Mouse (Mus musculus) G1E (cell line): ENCODE data around the gene Lrfn2. TPM values are rescaled to one million over a fixed set of nuclear protein-coding genes. Genes with fewer than 3 reads are reported as not detected.

ENCODE experiments used
- ATAC-seq: 2 replicates; pipeline ENCODE4 v1.8.0; 2016; ENCODE audit warnings: mild to moderate bottlenecking; ENCODE audit not compliant: insufficient number of reproducible peaks, poor library complexity, low FRiP score, severe bottlenecking; ENCODE audit errors: extremely low read depth
- DNase-seq: peaks from one replicate; pipeline ENCODE4 v3.0.0; 2012; ENCODE audit warnings: low spot score
- H3K27me3 ChIP-seq: 2 replicates; pipeline ENCODE4 v1.6.1; 2012; ENCODE audit warnings: mild to moderate bottlenecking, low read length, inconsistent platforms; ENCODE audit not compliant: insufficient read depth
- H3K36me3 ChIP-seq: replicated peaks from 2 replicates; pipeline ENCODE3; 2012; ENCODE audit warnings: mild to moderate bottlenecking, inconsistent platforms
- H3K4me1 ChIP-seq: 2 replicates; pipeline ENCODE4 v1.6.1; 2012; ENCODE audit warnings: low read depth, low read length, inconsistent platforms, mixed read lengths; ENCODE audit not compliant: insufficient read depth
- H3K4me3 ChIP-seq: 2 replicates; pipeline ENCODE4 v1.5.1; 2012; ENCODE audit warnings: low read depth, mild to moderate bottlenecking, inconsistent platforms, low read length, moderate library complexity, mixed read lengths
- H3K9me3 ChIP-seq: replicated peaks from 2 replicates; pipeline ENCODE4 v1.6.1; 2012; ENCODE audit warnings: inconsistent platforms
- CTCF ChIP-seq: IDR thresholded peaks from 2 replicates; pipeline ENCODE4 v1.5.1; 2012; ENCODE audit warnings: low read depth, low read length, inconsistent platforms, mixed read lengths
- GATA1 ChIP-seq: IDR thresholded peaks from 2 replicates; pipeline ENCODE4 v1.6.1; 2012; ENCODE audit warnings: borderline replicate concordance, low read length, inconsistent platforms, mixed read lengths
- GATA2 ChIP-seq: IDR thresholded peaks from 2 replicates; pipeline ENCODE4 v1.6.1; 2012; ENCODE audit warnings: low read depth, low read length, inconsistent platforms, borderline replicate concordance
- POLR2AphosphoS5 ChIP-seq: IDR thresholded peaks from 2 replicates; pipeline ENCODE4 v1.6.1; 2012; ENCODE audit warnings: low read depth, low read length, inconsistent platforms; ENCODE audit not compliant: insufficient replicate concordance
- TAL1 ChIP-seq: conservative IDR thresholded peaks from 2 replicates; pipeline ENCODE4 v1.6.1; 2012; ENCODE audit warnings: low read depth, low read length, inconsistent platforms, mixed read lengths
- polyA plus RNA-seq: library from polyadenylated mRNA; stranded (reverse); fragments of >175 nt; gene quantifications from 2 replicates; pipeline ENCODE4 v1.2.3, GENCODE M21; 2012
- total RNA-seq, 2 experiments: library from RNA; stranded (forward) in 1 of 2; stranded (reverse) in 1 of 2; fragments of 200-1000 nt in 1 of 2; fragments of >200 nt in 1 of 2; fragmentation: Nextera tagmentation in 1 of 2; gene quantifications; 2 replicates each; pipeline ENCODE4 v1.2.3; 2014 to 2017

Lrfn2 gene
- total and polyA plus RNA-seq, 3 experiments = 0.11 TPM; not detected in 2

- Histone ChIP-seq H3K4me3 (no peak overlapping the region), H3K4me1 (no peaks in the 10 kb centered on the region), H3K27me3 (no peaks in the 10 kb centered on the region), H3K9me3 (peaks cover 88% of the 10 kb centered on the region), H3K36me3 (no peaks in the 10 kb centered on the region)
- no peak for DNase-seq
- TF ChIP-seq TAL1 (no peak), CTCF (no peak), GATA1 (no peak), POLR2AphosphoS5 (no peak), GATA2 (no peak)
- ATAC-seq = no peak
These were observed 97.5 kb downstream of the Lrfn2 start for GRCm38 (mm10) chr17:49029556-49030268.

GRCm38 (mm10) chr17:49030269-49030615 lies 98.1 kb downstream of the Lrfn2 start:
- Histone ChIP-seq H3K4me1 (no peaks in the 10 kb centered on the region), H3K4me3 (no peak overlapping the region; the same call in 1 of the 2 replicates), H3K27me3 (no peaks in the 10 kb centered on the region), H3K9me3 (peaks cover 88% of the 10 kb centered on the region), H3K36me3 (no peaks in the 10 kb centered on the region)
- DNase-seq = no peak
- ATAC-seq = no peak
- TF ChIP-seq GATA2 (no peak), POLR2AphosphoS5 (no peak), GATA1 (no peak), CTCF (no peak), TAL1 (no peak)

- DNase-seq (no peak), ATAC-seq (no peak)
- no peaks in the 10 kb centered on the region for H3K4me1 ChIP-seq
- H3K4me3 ChIP-seq = no peak overlapping the region
- H3K36me3 ChIP-seq = no peaks in the 10 kb centered on the region
- peaks cover 86% of the 10 kb centered on the region for H3K9me3 ChIP-seq
- TF ChIP-seq GATA1 = no peak
- no peak for TF ChIP-seq POLR2AphosphoS5
- no peak for TF ChIP-seq CTCF
- no peaks in the 10 kb centered on the region for H3K27me3 ChIP-seq
These were observed 98.7 kb downstream of the Lrfn2 start for GRCm38 (mm10) chr17:49030841-49031240.

DNA sequence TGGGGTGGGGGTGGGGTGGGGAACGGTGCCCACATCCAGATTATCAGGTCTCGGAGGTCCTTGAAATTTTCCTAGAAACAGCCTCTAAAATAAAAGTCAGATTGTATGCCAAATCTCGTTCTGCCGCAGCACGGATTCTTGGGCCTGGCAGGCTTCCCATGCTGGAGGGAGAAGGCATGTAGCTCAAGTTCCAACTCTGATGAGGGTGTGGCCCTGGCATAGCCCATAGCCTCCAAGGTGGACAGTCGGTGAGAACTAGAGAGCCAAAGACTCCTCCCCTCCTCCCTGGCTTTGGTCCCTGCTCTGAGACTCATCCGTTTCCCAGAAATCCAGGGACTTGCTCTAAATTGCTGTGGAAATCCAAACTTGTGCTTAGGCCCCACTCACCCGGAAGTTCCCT lies 99.6 kb downstream of the Lrfn2 start:
- DNase-seq = no peak
- Histone ChIP-seq H3K9me3 (peaks cover 84% of the 10 kb centered on the region), H3K4me1 (no peaks in the 10 kb centered on the region), H3K4me3 (no peak overlapping the region), H3K27me3 (no peaks in the 10 kb centered on the region), H3K36me3 (no peaks in the 10 kb centered on the region)
- no peak for ATAC-seq
- TF ChIP-seq GATA2 (no peak), GATA1 (no peak), POLR2AphosphoS5 (no peak), CTCF (no peak), TAL1 (no peak)

DNA sequence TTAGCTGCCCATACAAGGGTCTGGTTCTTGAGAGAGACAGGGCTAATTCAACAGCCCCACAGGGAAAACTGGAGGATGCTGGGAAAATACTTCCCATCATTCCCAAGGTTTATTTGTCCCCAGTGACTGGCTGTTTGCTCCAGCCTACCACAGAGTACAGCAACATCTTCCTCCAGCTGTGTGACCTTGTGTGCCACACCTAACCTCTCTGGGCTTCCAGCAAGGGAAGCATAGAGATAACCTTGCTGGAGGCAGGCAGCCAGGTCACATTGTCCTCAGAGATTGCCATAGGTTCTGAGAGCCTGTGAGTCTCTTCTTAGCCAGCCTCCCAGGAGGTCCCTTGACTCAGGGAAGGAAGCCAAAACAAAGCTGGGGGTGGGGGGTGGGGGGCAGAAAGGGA lies 101.1 kb downstream of the Lrfn2 start:
- no peak for DNase-seq
- ATAC-seq = no peak

GRCm38 (mm10) chr17:49033686-49034250 lies 101.6 kb downstream of the Lrfn2 start:
- no peaks in the 10 kb centered on the region for H3K4me1 ChIP-seq
- TF ChIP-seq CTCF = no peak
- no peak for TF ChIP-seq POLR2AphosphoS5
- TF ChIP-seq TAL1 = no peak
- TF ChIP-seq GATA2 = no peak
- TF ChIP-seq GATA1 = no peak
- DNase-seq = no peak
- no peaks in the 10 kb centered on the region for H3K36me3 ChIP-seq
- H3K9me3 ChIP-seq = peaks cover 84% of the 10 kb centered on the region
- no peak overlapping the region for H3K4me3 ChIP-seq
- H3K27me3 ChIP-seq = no peaks in the 10 kb centered on the region
- no peak for ATAC-seq

More for the DNA sequence above, 101.1 kb downstream of the Lrfn2 start:
- no peaks in the 10 kb centered on the region for H3K36me3 ChIP-seq
- no peak overlapping the region for H3K4me3 ChIP-seq
- H3K27me3 ChIP-seq = no peaks in the 10 kb centered on the region
- peaks cover 84% of the 10 kb centered on the region for H3K9me3 ChIP-seq
- H3K4me1 ChIP-seq = no peaks in the 10 kb centered on the region
- TF ChIP-seq CTCF = no peak
- TF ChIP-seq POLR2AphosphoS5 = no peak
- TF ChIP-seq TAL1 = no peak
- TF ChIP-seq GATA2 = no peak
- TF ChIP-seq GATA1 = no peak
